ENCODE assay signal across 8 mouse cellular contexts in genomic region chr19:36470106-36470505, GRCm38 (mm10).
DNase-seq lines count a peak whose midpoint lies in the region; ATAC-seq and TF ChIP-seq lines count a peak whose summit lies in the region.

No protein-coding gene starts in this region.

- whole genome bisulfite sequencing in heart, adult 2 months, result 16% methylated on average over 6 of the region's 6 CpGs

- H3K36me3 ChIP-seq in heart, adult 2 months (ENCODE audit: control insufficient read depth, insufficient read depth, low read length), result no peaks in the 10 kb centered on the region

- no peak for TF ChIP-seq EP300 in heart, adult 2 months (IDR thresholded peaks at IDR 0.05; ENCODE audit: insufficient read depth, low read depth, low read length)

- ATAC-seq in megakaryocyte, adult 5-6 weeks (ENCODE audit: poor library complexity, severe bottlenecking), result peak; percentile 96

- H3K4me3 ChIP-seq in heart, adult 2 months, result no peak overlapping the region

- no peaks in the 10 kb centered on the region for H3K4me1 ChIP-seq in heart, adult 2 months (ENCODE audit: control insufficient read depth, insufficient read depth, low read length)

- TF ChIP-seq CTCF in heart, adult 2 months (IDR thresholded peaks at IDR 0.05), result peak; percentile 72

- no peaks in the 10 kb centered on the region for H3K27me3 ChIP-seq in heart, adult 2 months (ENCODE audit: control insufficient read depth, insufficient read depth, low read length)

- intact Hi-C loops in heart, adult 2 months (cut with DNase I), result no loop called here

- no peak overlapping the region for H3K9ac ChIP-seq in heart, adult 2 months (ENCODE audit: low read depth, low read length)

- TF ChIP-seq POLR2A in heart, adult 2 months (IDR thresholded peaks at IDR 0.05; ENCODE audit: insufficient read depth, low read depth, low read length), result no peak

- H3K79me2 ChIP-seq in heart, adult 2 months (replicated peaks; ENCODE audit: control insufficient read depth, insufficient read depth, low read length), result no peaks in the 10 kb centered on the region

- no peak overlapping the region for H3K27ac ChIP-seq in heart, adult 2 months

- peak; percentile 28 to 52 for DNase-seq in heart, adult 2 months
- DNase-seq in heart, adult 11 months, result no peak
- DNase-seq in R1 (ENCODE audit: low read depth, low spot score), result peak; percentile 72
- DNase-seq in cerebellum, postnatal 10 days, result peak; percentile 88 to 90
- peak; percentile 15 for DNase-seq in gastrocnemius, postnatal 25 days
- DNase-seq in layer of hippocampus, adult 9-11 months, result peak; percentile 39
- peak; percentile 34 for DNase-seq in telencephalon, adult 2 months (ENCODE audit: low read depth, low spot score)
